Mouse (Mus musculus) midbrain, embryonic 11.5 days (tissue): ENCODE data around the gene Ift43. TPM values are rescaled to one million over a fixed set of nuclear protein-coding genes. Genes with fewer than 3 reads are reported as not detected.
A peak's percentile ranks its signal among the peaks of the same experiment; 100 is the strongest.

Source experiments
- ATAC-seq: fragments of 200-750 bp; cut with Nextera tagmentation; 2 replicates; pipeline ENCODE4 v1.8.0; 2017; ENCODE audit warnings: moderate TSS enrichment, moderate library complexity; ENCODE audit not compliant: low FRiP score
- DNase-seq: peaks from one replicate; pipeline ENCODE4 v3.0.0; 2015; ENCODE audit warnings: low spot score; ENCODE audit errors: missing footprints
- H3K27ac ChIP-seq: fragments of 300-500 bp; sonication (generic); 2 replicates; pipeline ENCODE4 v1.5.1; 2014; ENCODE audit warnings: low read depth, low read length
- H3K27me3 ChIP-seq: fragments of 300-500 bp; sonication (generic); 2 replicates; pipeline ENCODE4 v1.6.1; 2014; ENCODE audit warnings: mild to moderate bottlenecking, low read length, moderate library complexity, mixed read lengths; ENCODE audit not compliant: control insufficient read depth, insufficient read depth
- H3K36me3 ChIP-seq: fragments of 300-500 bp; sonication (generic); 2 replicates; pipeline ENCODE4 v1.6.1; 2014; ENCODE audit warnings: mild to moderate bottlenecking, low read length, moderate library complexity, mixed read lengths; ENCODE audit not compliant: control insufficient read depth, insufficient read depth
- H3K4me1 ChIP-seq: fragments of 300-500 bp; sonication (generic); 2 replicates; pipeline ENCODE4 v1.6.1; 2014; ENCODE audit warnings: low read length; ENCODE audit not compliant: control insufficient read depth, insufficient read depth
- H3K4me2 ChIP-seq: fragments of 300-500 bp; sonication (generic); 2 replicates; pipeline ENCODE4 v1.6.1; 2014; ENCODE audit warnings: mild to moderate bottlenecking, moderate library complexity
- H3K4me3 ChIP-seq: fragments of 300-500 bp; sonication (generic); 2 replicates; pipeline ENCODE4 v1.5.1; 2014; ENCODE audit warnings: low read depth, low read length
- H3K9ac ChIP-seq: fragments of 300-500 bp; sonication (generic); 2 replicates; pipeline ENCODE4 v1.6.1; 2014; ENCODE audit warnings: low read length
- H3K9me3 ChIP-seq: fragments of 300-500 bp; sonication (generic); 2 replicates; pipeline ENCODE4 v1.6.1; 2016; ENCODE audit warnings: low read length; ENCODE audit not compliant: control insufficient read depth
- WGBS: fragments of 180-500 bp; shearing (Covaris S2); extraction: QIAGEN DNeasy Blood & Tissue Kit; methylation state at CpG from one replicate; pipeline ENCODE4 v1.1.7; 2014; 5-methylcytosine and 5-hydroxymethylcytosine counted together
- polyA plus RNA-seq: library from polyadenylated mRNA; unstranded; fragments of >200 nt; fragmentation: Nextera tagmentation; extraction: Ambion mirVana; gene quantifications from 2 replicates; pipeline ENCODE4 v1.2.1, GENCODE M21; 2014

The Ift43 gene
- polyA plus RNA-seq, 1 experiment from 2014 or later = 95.4 TPM

DNA sequence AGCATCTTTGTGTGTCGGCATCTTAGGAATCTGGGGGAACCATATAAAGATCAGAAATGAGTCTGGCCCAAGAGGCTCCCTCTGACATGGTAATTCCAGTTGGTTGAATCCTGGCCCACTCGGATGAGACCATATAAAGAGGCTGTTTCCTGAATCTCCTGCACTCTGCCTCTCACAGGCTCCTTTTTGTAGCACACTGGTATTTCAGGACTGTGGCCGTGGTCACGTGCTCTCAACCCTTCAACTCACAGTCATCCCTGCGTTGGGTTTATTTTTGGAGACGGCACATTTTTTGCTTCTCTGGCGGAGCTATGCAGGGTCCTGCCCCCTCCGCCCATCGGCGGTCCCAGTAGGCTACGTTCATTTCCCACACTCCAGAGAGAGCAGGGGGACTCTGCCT, 22.0 kb downstream of the Ift43 start:
- Histone ChIP-seq H3K27me3 (no peaks in the 10 kb centered on the region), H3K27ac (no peak overlapping the region; the same call in 1 of the 2 replicates), H3K4me3 (no peak overlapping the region), H3K9me3 (no peaks in the 10 kb centered on the region), H3K4me2 (no peak overlapping the region), H3K36me3 (no peaks in the 10 kb centered on the region), H3K9ac (no peak overlapping the region; the same call in 1 of the 2 replicates), H3K4me1 (peaks cover 15% of the 10 kb centered on the region)
- DNase-seq = no peak
- ATAC-seq = no peak
- WGBS = 78% methylated on average over 11 of the region's 11 CpGs

GRCm38 (mm10) chr12:86105546-86105945, 23.2 kb downstream of the Ift43 start:
- Histone ChIP-seq H3K4me2 (no peak overlapping the region), H3K9me3 (no peaks in the 10 kb centered on the region), H3K27ac (no peak overlapping the region), H3K36me3 (no peaks in the 10 kb centered on the region), H3K9ac (no peak overlapping the region), H3K4me3 (no peak overlapping the region), H3K4me1 (peaks cover 15% of the 10 kb centered on the region), H3K27me3 (no peaks in the 10 kb centered on the region)
- DNase-seq (peak; percentile 45), ATAC-seq (no peak)
- 77% methylated on average over 8 of the region's 10 CpGs for WGBS

- Histone ChIP-seq H3K4me2 (no peak overlapping the region), H3K9ac (no peak overlapping the region), H3K4me1 (peaks cover 15% of the 10 kb centered on the region), H3K4me3 (no peak overlapping the region), H3K9me3 (no peaks in the 10 kb centered on the region), H3K27ac (no peak overlapping the region), H3K36me3 (no peaks in the 10 kb centered on the region), H3K27me3 (no peaks in the 10 kb centered on the region)
- 95% methylated on average over 9 of the region's 9 CpGs for WGBS
- ATAC-seq (no peak), DNase-seq (peak; percentile 47)
Measured at GRCm38 (mm10) chr12:86106086-86106485, 23.7 kb downstream of the Ift43 start.

DNA sequence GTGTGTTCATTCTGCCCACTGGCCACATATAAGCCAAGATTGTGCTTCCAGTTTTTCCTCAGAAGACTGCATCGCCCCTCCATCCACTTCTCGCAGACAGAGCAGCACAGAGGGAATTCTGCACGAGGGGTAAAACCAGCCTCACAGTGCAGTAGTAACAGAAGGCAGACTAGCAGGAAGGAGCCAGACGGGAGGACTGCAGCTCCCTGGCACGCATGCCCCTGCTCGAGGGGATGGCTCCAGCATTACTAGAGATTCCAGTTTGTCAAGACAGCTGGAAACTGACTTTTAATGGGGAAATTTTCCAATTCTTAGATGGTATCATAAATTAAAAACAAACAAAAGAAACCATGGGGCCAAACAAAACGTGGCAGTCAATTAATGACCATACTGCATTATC, 25.3 kb downstream of the Ift43 start:
- ATAC-seq (no peak), DNase-seq (peak; percentile 12)
- Histone ChIP-seq H3K4me1 (peaks cover 12% of the 10 kb centered on the region), H3K4me2 (no peak overlapping the region), H3K4me3 (no peak overlapping the region), H3K27ac (no peak overlapping the region), H3K27me3 (no peaks in the 10 kb centered on the region), H3K9ac (no peak overlapping the region), H3K9me3 (no peaks in the 10 kb centered on the region), H3K36me3 (no peaks in the 10 kb centered on the region)
- 84% methylated on average over 7 of the region's 7 CpGs for WGBS

GRCm38 (mm10) chr12:86109531-86109930, 27.2 kb downstream of the Ift43 start:
- Histone ChIP-seq H3K9ac (no peak overlapping the region), H3K27me3 (no peaks in the 10 kb centered on the region), H3K36me3 (no peaks in the 10 kb centered on the region), H3K4me3 (no peak overlapping the region), H3K27ac (no peak overlapping the region), H3K4me1 (no peaks in the 10 kb centered on the region), H3K9me3 (no peaks in the 10 kb centered on the region), H3K4me2 (no peak overlapping the region)
- ATAC-seq (no peak), DNase-seq (peak; percentile 75)
- WGBS = 78% methylated on average over 4 of the region's 4 CpGs

- DNase-seq = peak; percentile 90
- Histone ChIP-seq H3K9me3 (no peaks in the 10 kb centered on the region), H3K4me3 (no peak overlapping the region), H3K9ac (no peak overlapping the region), H3K4me2 (no peak overlapping the region), H3K27ac (no peak overlapping the region), H3K36me3 (no peaks in the 10 kb centered on the region), H3K27me3 (no peaks in the 10 kb centered on the region), H3K4me1 (no peaks in the 10 kb centered on the region)
- ATAC-seq = no peak
- WGBS = 95% methylated on average over 2 of the region's 2 CpGs
Measured at GRCm38 (mm10) chr12:86110637-86111036, 28.3 kb downstream of the Ift43 start.

DNA sequence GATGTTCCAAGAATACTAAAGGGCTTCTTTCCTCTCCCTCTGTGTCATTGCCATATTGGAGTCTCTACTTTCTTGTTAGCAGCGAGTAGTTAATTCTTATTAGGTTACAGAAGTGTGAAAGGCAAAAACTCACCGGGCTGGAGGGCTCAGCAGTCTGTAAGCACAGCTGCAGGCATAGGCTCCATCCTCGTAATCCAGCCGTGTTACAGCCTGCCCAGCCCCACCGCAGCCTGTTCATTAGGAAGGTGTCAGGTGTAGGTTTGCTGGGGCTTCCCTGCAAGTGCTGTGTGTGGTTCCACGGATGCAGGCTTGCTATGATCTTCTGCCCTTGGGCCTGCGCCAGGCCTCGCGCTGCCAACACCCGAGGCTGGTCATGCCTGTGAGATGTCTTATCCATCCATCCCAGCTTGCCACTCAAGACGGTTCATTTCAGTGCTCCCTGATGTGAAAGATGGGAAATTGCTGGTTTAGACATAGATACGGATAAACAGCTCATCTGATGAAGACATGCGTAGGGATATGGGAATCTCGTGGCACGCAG, 34.0 kb downstream of the Ift43 start:
- Histone ChIP-seq H3K9me3 (no peaks in the 10 kb centered on the region), H3K4me1 (no peaks in the 10 kb centered on the region), H3K9ac (no peak overlapping the region), H3K27me3 (no peaks in the 10 kb centered on the region), H3K4me3 (no peak overlapping the region), H3K4me2 (no peak overlapping the region), H3K36me3 (no peaks in the 10 kb centered on the region), H3K27ac (no peak overlapping the region)
- no peak for ATAC-seq
- WGBS = 91% methylated on average over 15 of the region's 15 CpGs
- no peak for DNase-seq

DNA sequence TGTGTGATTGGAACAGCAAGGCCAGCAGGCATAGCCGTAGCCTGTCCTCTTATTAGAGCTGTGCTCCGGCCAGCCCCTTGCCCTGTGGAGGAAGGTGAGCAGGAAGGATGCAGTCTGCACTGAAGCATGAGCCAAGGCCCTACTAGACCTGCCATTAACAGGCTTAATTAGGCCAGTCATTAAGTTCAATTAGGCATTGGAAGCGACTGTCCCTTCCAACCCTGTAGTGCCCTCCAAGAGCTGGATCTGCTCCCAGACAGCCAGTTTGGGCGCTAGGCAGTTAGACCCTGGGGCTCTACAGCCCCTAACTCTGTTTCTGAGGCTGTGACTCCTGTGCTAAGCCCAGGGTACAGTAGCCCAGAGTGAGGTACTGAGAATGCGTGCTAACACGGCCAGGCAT, 41.7 kb downstream of the Ift43 start:
- DNase-seq = no peak
- Histone ChIP-seq H3K36me3 (no peaks in the 10 kb centered on the region), H3K27ac (no peak overlapping the region), H3K9me3 (no peaks in the 10 kb centered on the region), H3K4me2 (no peak overlapping the region), H3K4me3 (no peak overlapping the region), H3K9ac (no peak overlapping the region), H3K27me3 (no peaks in the 10 kb centered on the region), H3K4me1 (no peaks in the 10 kb centered on the region)
- WGBS = 85% methylated on average over 6 of the region's 6 CpGs
- no peak for ATAC-seq

GRCm38 (mm10) chr12:86128122-86128521, 45.8 kb downstream of the Ift43 start:
- Histone ChIP-seq H3K9ac (no peak overlapping the region), H3K4me1 (no peaks in the 10 kb centered on the region), H3K9me3 (no peaks in the 10 kb centered on the region), H3K27ac (no peak overlapping the region), H3K4me3 (no peak overlapping the region), H3K27me3 (no peaks in the 10 kb centered on the region), H3K36me3 (no peaks in the 10 kb centered on the region), H3K4me2 (no peak overlapping the region)
- DNase-seq (no peak), ATAC-seq (no peak)
- 77% methylated on average over 6 of the region's 6 CpGs for WGBS
